20 mouse cellular contexts compared by ENCODE assay signal in genomic region chr6:145952594-145952993, GRCm38 (mm10). TPM values are rescaled to one million over a fixed set of nuclear protein-coding genes. Genes with fewer than 3 reads are reported as not detected.
DNase-seq lines count a peak whose midpoint lies in the region; ATAC-seq and TF ChIP-seq lines count a peak whose summit lies in the region.
"Had no signal": no experiment of that assay in that cellular context is flagged by ENCODE, and none has a peak within 500 bp of the region (broad histone marks: within the 10 kb centered on the region; RNA-seq: fewer than 3 reads in every experiment).

No protein-coding gene starts in this region.

- H3K27me3 ChIP-seq in lung, postnatal 0 days (replicated peaks; ENCODE audit: insufficient read depth, low read length), result no peaks in the 10 kb centered on the region
- H3K27me3 ChIP-seq: CH12.LX; embryonic facial prominence, embryonic 13.5 days; forebrain, embryonic 12.5 days; heart, embryonic 12.5 days; hindbrain, embryonic 12.5 days; Patski had no signal

- H3K9me3 ChIP-seq in lung, postnatal 0 days (ENCODE audit: low read length), result no peaks in the 10 kb centered on the region
- H3K9me3 ChIP-seq: embryonic facial prominence, embryonic 13.5 days; forebrain, embryonic 12.5 days; heart, embryonic 12.5 days; hindbrain, embryonic 12.5 days had no signal

- H3K4me3 ChIP-seq in lung, postnatal 0 days (ENCODE audit: low read depth, low read length), result no peak overlapping the region
- H3K4me3 ChIP-seq: embryonic facial prominence, embryonic 13.5 days; forebrain, embryonic 12.5 days; heart, adult 2 months; heart, embryonic 12.5 days; hindbrain, embryonic 12.5 days had no signal

- no peak for TF ChIP-seq EP300 in lung, postnatal 0 days (IDR thresholded peaks at IDR 0.05)

- H3K4me2 ChIP-seq in lung, postnatal 0 days (replicated peaks; ENCODE audit: low read depth, low read length), result no peak overlapping the region
- H3K4me2 ChIP-seq: embryonic facial prominence, embryonic 13.5 days; forebrain, embryonic 12.5 days; hindbrain, embryonic 12.5 days had no signal

- H3K36me3 ChIP-seq in lung, postnatal 0 days (ENCODE audit: insufficient read depth, low read length), result no peaks in the 10 kb centered on the region
- H3K36me3 ChIP-seq: embryonic facial prominence, embryonic 13.5 days; forebrain, embryonic 12.5 days; hindbrain, embryonic 12.5 days had no signal

- no peak for TF ChIP-seq CTCF in lung, postnatal 0 days (IDR thresholded peaks at IDR 0.05)

- no peak overlapping the region for H3K27ac ChIP-seq in lung, postnatal 0 days (ENCODE audit: low read length)
- H3K27ac ChIP-seq: forebrain, embryonic 12.5 days; hindbrain, embryonic 12.5 days had no signal

- no peaks in the 10 kb centered on the region for H3K4me1 ChIP-seq in lung, postnatal 0 days (ENCODE audit: insufficient read depth, low read depth, low read length)

- H3K9ac ChIP-seq in lung, postnatal 0 days (replicated peaks; ENCODE audit: low read depth), result no peak overlapping the region
- H3K9ac ChIP-seq: embryonic facial prominence, embryonic 13.5 days; forebrain, embryonic 12.5 days; hindbrain, embryonic 12.5 days had no signal

- peak; percentile 29 to 38 for DNase-seq in cerebellum, postnatal 14 days
- DNase-seq in kidney, postnatal 10 days, result peak; percentile 31
- no peak for DNase-seq in kidney, postnatal 4 days
- peak; percentile 19 for DNase-seq in lung, postnatal 36 days
- DNase-seq in lung, postnatal 0 days (ENCODE audit: low spot score), result no peak
- DNase-seq in 416B (ENCODE audit: low read depth), result peak; percentile 67
- no peak for DNase-seq in frontal cortex, postnatal 10 days (ENCODE audit: low spot score in 2 of 2)
- DNase-seq: adrenal gland, postnatal 14 days; gastrocnemius, postnatal 14 days; heart, adult 2 months; heart, postnatal 36 days had no signal

- ATAC-seq in cerebellum, adult (ENCODE audit: insufficient number of reproducible peaks, low FRiP score, low TSS enrichment), result no peak
- ATAC-seq in lung, postnatal 0 days, result no peak
- ATAC-seq: activated CD4-positive, CD25-positive, alpha-beta regulatory T cell, adult 4 months; forebrain, embryonic 16.5 days; Patski had no signal

- WGBS in lung, postnatal 0 days, result 37% methylated on average over 3 of the region's 3 CpGs

RNA-seq across cellular contexts. Expression of gene Sspn, which starts 21.2 kb away (rescaled TPM):
- polyA plus RNA-seq in lung, postnatal 0 days (2015; fragmentation: Nextera tagmentation; extraction: Ambion mirVana), result 7.6 and 9.7 TPM in 2 replicates
- polyA plus RNA-seq: activated CD4-positive, CD25-positive, alpha-beta regulatory T cell, adult 4 months had no signal

Comparison
In these comparisons a context has a peak if more than half of its experiments do, and no peak if none do; other contexts are left out.
1. DNase-seq: peak in cerebellum, postnatal 14 days (2 of 2), kidney, postnatal 10 days (single experiment), lung, postnatal 36 days (single experiment) and 416B (single experiment); none in kidney, postnatal 4 days (0 of 2), lung, postnatal 0 days (single experiment) and frontal cortex, postnatal 10 days (0 of 2).